Mouse (Mus musculus) kidney, embryonic 15.5 days (tissue): Measurements from ENCODE around the gene Secisbp2. TPM values are rescaled to one million over a fixed set of nuclear protein-coding genes. Genes with fewer than 3 reads are reported as not detected.

ENCODE experiments used
- ATAC-seq: fragments of 200-750 bp; cut with Nextera tagmentation; replicated peaks from 2 replicates; pipeline ENCODE4 v1.8.0; 2017; ENCODE audit warnings: moderate TSS enrichment; ENCODE audit not compliant: low FRiP score
- H3K27ac ChIP-seq: fragments of 300-500 bp; sonication (generic); 2 replicates; pipeline ENCODE4 v1.5.1; 2015; ENCODE audit warnings: mild to moderate bottlenecking, inconsistent platforms
- H3K27me3 ChIP-seq: fragments of 300-500 bp; sonication (generic); 2 replicates; pipeline ENCODE4 v1.6.1; 2015; ENCODE audit warnings: inconsistent platforms
- H3K36me3 ChIP-seq: fragments of 300-500 bp; sonication (generic); 2 replicates; pipeline ENCODE4 v1.6.1; 2015; ENCODE audit warnings: inconsistent platforms
- H3K4me1 ChIP-seq: fragments of 300-500 bp; sonication (generic); 2 replicates; pipeline ENCODE4 v1.6.1; 2015; ENCODE audit warnings: inconsistent platforms
- H3K4me2 ChIP-seq: fragments of 300-500 bp; sonication (generic); 2 replicates; pipeline ENCODE4 v1.6.1; 2015; ENCODE audit warnings: moderate library complexity, mild to moderate bottlenecking, inconsistent platforms
- H3K4me3 ChIP-seq: fragments of 300-500 bp; sonication (generic); replicated peaks from 2 replicates; pipeline ENCODE4 v1.5.1; 2015; ENCODE audit warnings: mild to moderate bottlenecking, inconsistent platforms
- H3K9ac ChIP-seq: fragments of 300-500 bp; sonication (generic); 2 replicates; pipeline ENCODE4 v1.6.1; 2015; ENCODE audit warnings: mild to moderate bottlenecking, inconsistent platforms
- H3K9me3 ChIP-seq: fragments of 300-500 bp; sonication (generic); replicated peaks from 2 replicates; pipeline ENCODE4 v1.6.1; 2016; ENCODE audit warnings: inconsistent platforms
- WGBS: fragments of 180-500 bp; shearing (Covaris S2); methylation state at CpG from one replicate; pipeline ENCODE4 v1.1.7; 2015; ENCODE audit warnings: mixed read lengths; 5-methylcytosine and 5-hydroxymethylcytosine counted together
- polyA plus RNA-seq: library from polyadenylated mRNA; unstranded; fragments of >200 nt; fragmentation: Nextera tagmentation; extraction: Ambion mirVana; gene quantifications from 2 replicates; pipeline ENCODE4 v1.2.1, GENCODE M21; 2015

Secisbp2 gene
- polyA plus RNA-seq, 1 experiment from 2014 or later = 31.9 TPM

GRCm38 (mm10) chr13:51644829-51645789 is 6.4 kb upstream of the Secisbp2 start, which contains the start of gene Cks2:
Gene Cks2, plus strand, starts transcription at chr13:51645232.
- H3K27ac ChIP-seq = peak within 1 kb of the TSS; percentile 91
- no peaks in the 10 kb centered on the region for H3K27me3 ChIP-seq
- H3K4me3 ChIP-seq = peak within 1 kb of the TSS; percentile 90
- H3K4me1 ChIP-seq = peaks cover 39% of the 10 kb centered on the region
- peak; percentile 97 for ATAC-seq
- peaks cover 5% of the 10 kb centered on the region for H3K36me3 ChIP-seq
- H3K9ac ChIP-seq = peak within 1 kb of the TSS; percentile 89
- H3K4me2 ChIP-seq = peak within 1 kb of the TSS; percentile 67
- WGBS = under 1% methylated on average over 83 of the region's 83 CpGs
- H3K9me3 ChIP-seq = no peaks in the 10 kb centered on the region

GRCm38 (mm10) chr13:51645872-51646271 is 5.6 kb upstream of the Secisbp2 start:
- H3K4me1 ChIP-seq = peaks cover 42% of the 10 kb centered on the region
- 1% methylated on average over 7 of the region's 7 CpGs for WGBS
- peaks cover 8% of the 10 kb centered on the region for H3K36me3 ChIP-seq
- no peaks in the 10 kb centered on the region for H3K9me3 ChIP-seq
- H3K27ac ChIP-seq = peak overlapping the region; percentile 91
- peak overlapping the region; percentile 89 for H3K9ac ChIP-seq
- peak overlapping the region; percentile 90 for H3K4me3 ChIP-seq
- ATAC-seq = no peak
- peak overlapping the region; percentile 67 for H3K4me2 ChIP-seq
- no peaks in the 10 kb centered on the region for H3K27me3 ChIP-seq

- no peak for ATAC-seq
- peak overlapping the region; percentile 89 for H3K9ac ChIP-seq
- H3K27ac ChIP-seq = 0 out of 2 replicates have a peak overlapping the region, but pooled peaks have one; percentile 10
- H3K4me3 ChIP-seq = peak overlapping the region; percentile 90
- no peaks in the 10 kb centered on the region for H3K27me3 ChIP-seq
- H3K4me1 ChIP-seq = peaks cover 47% of the 10 kb centered on the region
- 26% methylated on average over 3 of the region's 3 CpGs for WGBS
- H3K9me3 ChIP-seq = no peaks in the 10 kb centered on the region
- H3K4me2 ChIP-seq = peak overlapping the region; percentile 67
- H3K36me3 ChIP-seq = peaks cover 12% of the 10 kb centered on the region
Observed at GRCm38 (mm10) chr13:51646362-51647027, 5.0 kb upstream of the Secisbp2 start.

DNA sequence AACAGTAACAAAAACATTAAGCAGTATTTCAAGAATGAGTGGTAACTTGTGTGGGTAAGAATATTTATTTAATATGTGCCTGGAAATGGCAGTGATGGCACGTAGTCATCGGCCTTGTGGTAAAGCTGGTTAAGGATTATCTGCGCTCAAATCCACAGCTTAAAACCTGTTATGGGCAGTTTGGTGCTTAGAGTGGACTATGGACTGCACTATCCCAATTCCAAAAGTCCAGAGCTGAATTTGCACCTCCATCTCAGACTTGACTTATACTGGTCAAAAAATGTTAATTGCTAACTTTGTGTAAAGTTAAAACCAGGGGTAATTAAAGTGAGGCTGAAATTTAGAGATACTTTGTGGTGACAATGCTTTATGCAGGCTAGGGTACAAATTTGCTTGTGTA is 3.7 kb upstream of the Secisbp2 start:
- Histone ChIP-seq H3K4me2 (peak overlapping the region; percentile 67), H3K27me3 (no peaks in the 10 kb centered on the region), H3K27ac (peak overlapping the region; percentile 45; the same call in 1 of the 2 replicates), H3K9ac (peak overlapping the region; percentile 10; the same call in 1 of the 2 replicates), H3K36me3 (peaks cover 16% of the 10 kb centered on the region), H3K4me3 (peak overlapping the region; percentile 90), H3K9me3 (no peaks in the 10 kb centered on the region), H3K4me1 (peaks cover 46% of the 10 kb centered on the region)
- ATAC-seq = no peak
- WGBS = 88% methylated on average over 3 of the region's 3 CpGs

- H3K36me3 ChIP-seq = peaks cover 21% of the 10 kb centered on the region
- 88% methylated on average over 4 of the region's 4 CpGs for WGBS
- H3K27ac ChIP-seq = no peak overlapping the region
- H3K27me3 ChIP-seq = no peaks in the 10 kb centered on the region
- peak overlapping the region; percentile 67 for H3K4me2 ChIP-seq
- no peaks in the 10 kb centered on the region for H3K9me3 ChIP-seq
- peaks cover 46% of the 10 kb centered on the region for H3K4me1 ChIP-seq
- H3K9ac ChIP-seq = no peak overlapping the region
- H3K4me3 ChIP-seq = peak overlapping the region; percentile 90; the same call in 1 of the 2 replicates
- ATAC-seq = no peak
Observed at GRCm38 (mm10) chr13:51648237-51648636, 3.3 kb upstream of the Secisbp2 start.

DNA sequence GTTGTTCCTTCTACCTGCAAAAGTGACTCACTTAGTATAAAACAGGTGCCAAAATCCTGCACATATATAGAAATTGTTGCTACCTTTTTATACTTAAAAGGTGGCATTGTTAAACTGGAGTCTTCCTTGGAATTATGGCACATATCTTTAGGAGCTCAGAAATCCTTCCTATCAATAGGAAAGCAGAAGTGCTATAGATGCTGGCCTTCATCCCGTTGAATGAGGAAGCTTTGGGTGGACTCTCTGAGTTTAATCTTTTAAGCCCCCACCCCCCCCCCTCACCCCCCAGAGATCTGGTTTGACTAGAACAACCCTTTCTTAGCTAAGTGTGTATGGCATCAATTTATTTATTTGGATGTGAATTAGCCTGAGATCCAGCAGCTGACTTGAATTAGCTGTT is 1.8 kb upstream of the Secisbp2 start:
- no peak for ATAC-seq
- WGBS = 82% methylated on average over 1 of the region's 1 CpGs

GRCm38 (mm10) chr13:51653159-51653558 is 1.7 kb downstream of the Secisbp2 start:
- H3K27me3 ChIP-seq = no peaks in the 10 kb centered on the region
- WGBS = 93% methylated on average over 6 of the region's 6 CpGs
- no peak for ATAC-seq
- no peaks in the 10 kb centered on the region for H3K9me3 ChIP-seq
- no peak overlapping the region for H3K4me2 ChIP-seq
- peaks cover 68% of the 10 kb centered on the region for H3K36me3 ChIP-seq
- H3K9ac ChIP-seq = no peak overlapping the region
- H3K4me3 ChIP-seq = no peak overlapping the region
- H3K27ac ChIP-seq = no peak overlapping the region
- H3K4me1 ChIP-seq = peaks cover 25% of the 10 kb centered on the region

More for the DNA sequence above, 1.8 kb upstream of the Secisbp2 start:
- Histone ChIP-seq H3K4me1 (peaks cover 40% of the 10 kb centered on the region), H3K4me2 (no peak overlapping the region), H3K36me3 (peaks cover 34% of the 10 kb centered on the region), H3K4me3 (no peak overlapping the region), H3K9ac (no peak overlapping the region), H3K27me3 (no peaks in the 10 kb centered on the region), H3K9me3 (no peaks in the 10 kb centered on the region), H3K27ac (no peak overlapping the region)

DNA sequence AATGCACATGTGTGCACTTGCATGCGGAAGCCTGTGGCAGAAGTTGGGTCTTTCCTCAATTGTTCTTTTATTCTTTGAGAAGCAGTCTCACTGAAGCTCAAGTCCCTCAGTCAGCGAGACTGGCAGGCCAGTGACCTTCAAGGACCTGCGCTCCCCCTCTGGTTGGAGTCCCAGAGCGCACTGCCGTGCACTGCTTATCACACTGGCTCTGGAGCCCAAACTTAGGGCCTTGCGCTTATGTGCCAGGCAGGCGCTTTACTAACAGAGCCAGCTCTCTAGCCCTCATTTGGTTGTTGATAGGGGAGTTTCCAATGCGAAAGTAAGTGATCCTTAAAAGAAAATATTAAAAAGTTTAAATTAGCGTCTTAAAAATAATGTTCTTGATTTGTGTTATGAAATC is 2.5 kb downstream of the Secisbp2 start:
- 92% methylated on average over 9 of the region's 9 CpGs for WGBS
- no peak for ATAC-seq
- H3K9me3 ChIP-seq = no peaks in the 10 kb centered on the region

GRCm38 (mm10) chr13:51656516-51657235 is 5.2 kb downstream of the Secisbp2 start:
- Histone ChIP-seq H3K9me3 (no peaks in the 10 kb centered on the region), H3K4me2 (no peak overlapping the region), H3K27ac (peak overlapping the region; percentile 67), H3K36me3 (peaks cover 90% of the 10 kb centered on the region), H3K9ac (no peak overlapping the region), H3K27me3 (no peaks in the 10 kb centered on the region), H3K4me3 (no peak overlapping the region), H3K4me1 (peaks cover 11% of the 10 kb centered on the region; the same call in 1 of the 2 replicates)
- ATAC-seq = peak; percentile 76; the same call in 1 of the 2 replicates
- WGBS = 84% methylated on average over 13 of the region's 13 CpGs

More for the DNA sequence above, 2.5 kb downstream of the Secisbp2 start:
- no peak overlapping the region for H3K27ac ChIP-seq
- no peak overlapping the region for H3K4me2 ChIP-seq
- H3K4me1 ChIP-seq = peaks cover 18% of the 10 kb centered on the region
- H3K27me3 ChIP-seq = no peaks in the 10 kb centered on the region
- no peak overlapping the region for H3K9ac ChIP-seq
- H3K36me3 ChIP-seq = peaks cover 76% of the 10 kb centered on the region
- no peak overlapping the region for H3K4me3 ChIP-seq

- Histone ChIP-seq H3K36me3 (peaks cover 97% of the 10 kb centered on the region), H3K27ac (no peak overlapping the region), H3K27me3 (no peaks in the 10 kb centered on the region), H3K4me2 (no peak overlapping the region), H3K4me1 (0 out of 2 replicates have a peak, but pooled peaks cover 2% of the 10 kb centered on the region), H3K9ac (no peak overlapping the region), H3K9me3 (no peaks in the 10 kb centered on the region), H3K4me3 (no peak overlapping the region)
- ATAC-seq = no peak
- WGBS = 94% methylated on average over 3 of the region's 3 CpGs
Observed at GRCm38 (mm10) chr13:51658094-51658493, 6.6 kb downstream of the Secisbp2 start.

GRCm38 (mm10) chr13:51659573-51659972 is 8.1 kb downstream of the Secisbp2 start:
- H3K27ac ChIP-seq = no peak overlapping the region
- H3K4me1 ChIP-seq = 0 out of 2 replicates have a peak, but pooled peaks cover 2% of the 10 kb centered on the region
- peaks cover 96% of the 10 kb centered on the region for H3K36me3 ChIP-seq
- H3K9me3 ChIP-seq = no peaks in the 10 kb centered on the region
- WGBS = 95% methylated on average over 7 of the region's 7 CpGs
- no peak overlapping the region for H3K9ac ChIP-seq
- ATAC-seq = no peak
- H3K4me2 ChIP-seq = no peak overlapping the region
- no peaks in the 10 kb centered on the region for H3K27me3 ChIP-seq
- H3K4me3 ChIP-seq = no peak overlapping the region
